Mouse (Mus musculus): ENCODE data around the gene Mylpf.

DNA sequence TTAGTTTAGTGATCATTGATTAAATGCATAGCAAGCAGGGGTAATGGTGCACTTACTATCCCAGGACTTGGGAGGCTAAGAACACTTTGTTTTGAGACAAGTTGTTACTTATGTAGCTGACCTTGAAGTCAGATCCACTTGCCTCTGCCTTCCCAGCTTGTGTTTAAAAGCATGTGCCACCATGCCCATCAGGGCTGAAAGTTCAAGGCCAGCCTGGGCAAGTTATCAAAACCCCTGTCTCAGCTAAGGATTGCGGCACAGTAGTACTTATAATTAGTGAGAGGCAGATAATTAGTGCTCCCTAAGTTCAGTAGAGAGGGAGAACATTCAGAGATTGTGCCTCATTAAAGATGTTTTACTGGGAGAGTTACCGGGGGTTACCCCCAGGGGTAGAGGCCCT is 26.1 kb downstream of the Mylpf start:
- no peak for TF ChIP-seq MAX (IDR thresholded peaks at IDR 0.05; ENCODE audit: low read depth)
- TF ChIP-seq POLR2A (IDR thresholded peaks at IDR 0.05; ENCODE audit: insufficient read length, low read depth): no peak
- no peak for TF ChIP-seq MYOG (IDR thresholded peaks at IDR 0.05; ENCODE audit: control insufficient read depth in 1 of 3, insufficient read depth in 1 of 3, insufficient read length in 2 of 3, low read depth in 2 of 3)
- TF ChIP-seq MYOD1 (IDR thresholded peaks at IDR 0.05; ENCODE audit: control insufficient read depth in 1 of 3, insufficient read length in 2 of 3, low read depth in 2 of 3): no peak
- TF ChIP-seq USF1 (IDR thresholded peaks at IDR 0.05; ENCODE audit: low read depth): no peak
- TF ChIP-seq TCF12 (IDR thresholded peaks at IDR 0.05; ENCODE audit: insufficient read depth, poor library complexity, severe bottlenecking): no peak
- TF ChIP-seq TCF3 (IDR thresholded peaks at IDR 0.05; ENCODE audit: insufficient read length, low read depth): no peak
- TF ChIP-seq E2F4 (IDR thresholded peaks at IDR 0.05; ENCODE audit: insufficient read depth): no peak
- no peak for TF ChIP-seq CEBPB (IDR thresholded peaks at IDR 0.05; ENCODE audit: insufficient read depth, poor library complexity, severe bottlenecking)
- TF ChIP-seq POLR2AphosphoS2 (IDR thresholded peaks at IDR 0.05; ENCODE audit: insufficient read length, low read depth): no peak
- no peak for TF ChIP-seq SRF (IDR thresholded peaks at IDR 0.05; ENCODE audit: control insufficient read depth, insufficient read length, low read depth)
- no peak for TF ChIP-seq REST (IDR thresholded peaks at IDR 0.05; ENCODE audit: insufficient read depth, insufficient read length)

Data from myocyte (in vitro differentiated cells).